Mouse (Mus musculus): Measurements from ENCODE around the gene Dctn2. TPM values are rescaled to one million over a fixed set of nuclear protein-coding genes. Genes with fewer than 3 reads are reported as not detected.

The Dctn2 gene
- total RNA-seq (2014; fragmentation: Nextera tagmentation) (135 TPM in 2 replicates), total RNA-seq (2017) (139 and 154 TPM in 2 replicates), polyA plus RNA-seq (2012) (161 and 175 TPM in 2 replicates)

GRCm38 (mm10) chr10:127266112-127267091 is at the start of gene Dctn2:
Dctn2 (plus strand) TSS chr10:127266368.
- peaks cover 38% of the 10 kb centered on the region for H3K36me3 ChIP-seq (replicated peaks)
- no peak for TF ChIP-seq CTCF (IDR thresholded peaks at IDR 0.05; ENCODE audit: low read depth, low read length)
- TF ChIP-seq TAL1 (conservative IDR thresholded peaks at IDR 0.05; ENCODE audit: low read depth, low read length) = no peak
- no peak for TF ChIP-seq POLR2AphosphoS5 (IDR thresholded peaks at IDR 0.05; ENCODE audit: insufficient replicate concordance, low read depth, low read length)
- TF ChIP-seq GATA2 (IDR thresholded peaks at IDR 0.05; ENCODE audit: borderline replicate concordance, low read depth, low read length) = no peak
- TF ChIP-seq GATA1 (IDR thresholded peaks at IDR 0.05; ENCODE audit: borderline replicate concordance, low read length) = no peak
- no peaks in the 10 kb centered on the region for H3K9me3 ChIP-seq (replicated peaks)
- H3K4me1 ChIP-seq (ENCODE audit: insufficient read depth, low read depth, low read length) = peaks cover 61% of the 10 kb centered on the region
- DNase-seq (ENCODE audit: low spot score) (peak; percentile 95), ATAC-seq (ENCODE audit: extremely low read depth, insufficient number of reproducible peaks, low FRiP score, poor library complexity, severe bottlenecking) (peak; percentile 98)
- peaks cover 25% of the 10 kb centered on the region for H3K27me3 ChIP-seq (ENCODE audit: insufficient read depth, low read length)
- peak within 1 kb of the TSS; percentile 83 for H3K4me3 ChIP-seq (ENCODE audit: low read depth, low read length)

- no peak for DNase-seq (ENCODE audit: low spot score)
These were observed 49.7 kb upstream of the Dctn2 start for GRCm38 (mm10) chr10:127216456-127216855.

GRCm38 (mm10) chr10:127217177-127217576 is 49.0 kb upstream of the Dctn2 start:
- Histone ChIP-seq H3K9me3 (replicated peaks) (0 out of 2 replicates have a peak, but pooled peaks cover 2% of the 10 kb centered on the region), H3K4me1 (ENCODE audit: insufficient read depth, low read depth, low read length) (peaks cover 29% of the 10 kb centered on the region), H3K4me3 (ENCODE audit: low read depth, low read length) (no peak overlapping the region), H3K27me3 (ENCODE audit: insufficient read depth, low read length) (no peaks in the 10 kb centered on the region), H3K36me3 (replicated peaks) (no peaks in the 10 kb centered on the region)
- TF ChIP-seq CTCF (IDR thresholded peaks at IDR 0.05; ENCODE audit: low read depth, low read length) (no peak), POLR2AphosphoS5 (IDR thresholded peaks at IDR 0.05; ENCODE audit: insufficient replicate concordance, low read depth, low read length) (no peak), GATA2 (IDR thresholded peaks at IDR 0.05; ENCODE audit: borderline replicate concordance, low read depth, low read length) (no peak), GATA1 (IDR thresholded peaks at IDR 0.05; ENCODE audit: borderline replicate concordance, low read length) (no peak), TAL1 (conservative IDR thresholded peaks at IDR 0.05; ENCODE audit: low read depth, low read length) (no peak)
- DNase-seq (ENCODE audit: low spot score) (no peak), ATAC-seq (ENCODE audit: extremely low read depth, insufficient number of reproducible peaks, low FRiP score, poor library complexity, severe bottlenecking) (no peak)

More at GRCm38 (mm10) chr10:127216456-127216855, 49.7 kb upstream of the Dctn2 start:
- TF ChIP-seq CTCF (IDR thresholded peaks at IDR 0.05; ENCODE audit: low read depth, low read length) (no peak), POLR2AphosphoS5 (IDR thresholded peaks at IDR 0.05; ENCODE audit: insufficient replicate concordance, low read depth, low read length) (no peak), GATA1 (IDR thresholded peaks at IDR 0.05; ENCODE audit: borderline replicate concordance, low read length) (no peak), TAL1 (conservative IDR thresholded peaks at IDR 0.05; ENCODE audit: low read depth, low read length) (no peak), GATA2 (IDR thresholded peaks at IDR 0.05; ENCODE audit: borderline replicate concordance, low read depth, low read length) (no peak)
- no peaks in the 10 kb centered on the region for H3K36me3 ChIP-seq (replicated peaks)
- no peaks in the 10 kb centered on the region for H3K27me3 ChIP-seq (ENCODE audit: insufficient read depth, low read length)
- 0 out of 2 replicates have a peak, but pooled peaks cover 2% of the 10 kb centered on the region for H3K9me3 ChIP-seq (replicated peaks)
- H3K4me1 ChIP-seq (ENCODE audit: insufficient read depth, low read depth, low read length) = peaks cover 33% of the 10 kb centered on the region
- ATAC-seq (ENCODE audit: extremely low read depth, insufficient number of reproducible peaks, low FRiP score, poor library complexity, severe bottlenecking) = no peak
- H3K4me3 ChIP-seq (ENCODE audit: low read depth, low read length) = no peak overlapping the region

GRCm38 (mm10) chr10:127218339-127218738 is 47.8 kb upstream of the Dctn2 start:
- Histone ChIP-seq H3K27me3 (ENCODE audit: insufficient read depth, low read length) (no peaks in the 10 kb centered on the region), H3K4me1 (ENCODE audit: insufficient read depth, low read depth, low read length) (peaks cover 29% of the 10 kb centered on the region), H3K9me3 (replicated peaks) (0 out of 2 replicates have a peak, but pooled peaks cover 2% of the 10 kb centered on the region), H3K4me3 (ENCODE audit: low read depth, low read length) (no peak overlapping the region), H3K36me3 (replicated peaks) (no peaks in the 10 kb centered on the region)
- ATAC-seq (ENCODE audit: extremely low read depth, insufficient number of reproducible peaks, low FRiP score, poor library complexity, severe bottlenecking) = no peak
- no peak for DNase-seq (ENCODE audit: low spot score)
- TF ChIP-seq GATA2 (IDR thresholded peaks at IDR 0.05; ENCODE audit: borderline replicate concordance, low read depth, low read length) = no peak

GRCm38 (mm10) chr10:127225213-127225612 is 41.0 kb upstream of the Dctn2 start:
- no peak for TF ChIP-seq GATA2 (IDR thresholded peaks at IDR 0.05; ENCODE audit: borderline replicate concordance, low read depth, low read length)
- ATAC-seq (ENCODE audit: extremely low read depth, insufficient number of reproducible peaks, low FRiP score, poor library complexity, severe bottlenecking) = no peak

GRCm38 (mm10) chr10:127225732-127226131 is 40.4 kb upstream of the Dctn2 start:
- Histone ChIP-seq H3K4me3 (ENCODE audit: low read depth, low read length) (no peak overlapping the region), H3K4me1 (ENCODE audit: insufficient read depth, low read depth, low read length) (peaks cover 57% of the 10 kb centered on the region), H3K36me3 (replicated peaks) (no peaks in the 10 kb centered on the region), H3K9me3 (replicated peaks) (no peaks in the 10 kb centered on the region), H3K27me3 (ENCODE audit: insufficient read depth, low read length) (peaks cover 1% of the 10 kb centered on the region; the same call in 1 of the 2 replicates)
- ATAC-seq (ENCODE audit: extremely low read depth, insufficient number of reproducible peaks, low FRiP score, poor library complexity, severe bottlenecking) = no peak
- TF ChIP-seq POLR2AphosphoS5 (IDR thresholded peaks at IDR 0.05; ENCODE audit: insufficient replicate concordance, low read depth, low read length) = no peak
- TF ChIP-seq GATA1 (IDR thresholded peaks at IDR 0.05; ENCODE audit: borderline replicate concordance, low read length) = no peak
- TF ChIP-seq CTCF (IDR thresholded peaks at IDR 0.05; ENCODE audit: low read depth, low read length) = no peak
- no peak for TF ChIP-seq GATA2 (IDR thresholded peaks at IDR 0.05; ENCODE audit: borderline replicate concordance, low read depth, low read length)
- no peak for TF ChIP-seq TAL1 (conservative IDR thresholded peaks at IDR 0.05; ENCODE audit: low read depth, low read length)
- DNase-seq (ENCODE audit: low spot score) = no peak

More at GRCm38 (mm10) chr10:127225213-127225612, 41.0 kb upstream of the Dctn2 start:
- no peak overlapping the region for H3K4me3 ChIP-seq (ENCODE audit: low read depth, low read length)
- H3K4me1 ChIP-seq (ENCODE audit: insufficient read depth, low read depth, low read length) = peaks cover 51% of the 10 kb centered on the region
- H3K36me3 ChIP-seq (replicated peaks) = no peaks in the 10 kb centered on the region
- no peak for DNase-seq (ENCODE audit: low spot score)
- no peaks in the 10 kb centered on the region for H3K27me3 ChIP-seq (ENCODE audit: insufficient read depth, low read length)
- H3K9me3 ChIP-seq (replicated peaks) = 0 out of 2 replicates have a peak, but pooled peaks cover 2% of the 10 kb centered on the region

All from G1E (cell line).